Mouse (Mus musculus) liver, embryonic 13.5 days (tissue): ENCODE measurements around the gene Letm1. TPM values are rescaled to one million over a fixed set of nuclear protein-coding genes. Genes with fewer than 3 reads are reported as not detected.

Experiments used
- ATAC-seq: fragments of 200-750 bp; cut with Nextera tagmentation; 2 replicates; pipeline ENCODE4 v1.8.0; 2017; ENCODE audit warnings: low read depth, mild to moderate bottlenecking, moderate number of reproducible peaks, moderate library complexity
- DNase-seq: peaks from one replicate; pipeline ENCODE4 v3.0.0; 2022
- H3K27ac ChIP-seq: fragments of 300-500 bp; sonication (generic); 2 replicates; pipeline ENCODE4 v1.5.1; 2015; ENCODE audit warnings: moderate library complexity, mild to moderate bottlenecking, inconsistent platforms
- H3K27me3 ChIP-seq: fragments of 300-500 bp; sonication (generic); 2 replicates; pipeline ENCODE4 v1.6.1; 2015; ENCODE audit warnings: mild to moderate bottlenecking, inconsistent platforms
- H3K36me3 ChIP-seq: fragments of 300-500 bp; sonication (generic); 2 replicates; pipeline ENCODE4 v1.6.1; 2015; ENCODE audit warnings: mild to moderate bottlenecking, inconsistent platforms
- H3K4me1 ChIP-seq: fragments of 300-500 bp; sonication (generic); replicated peaks from 2 replicates; pipeline ENCODE4 v1.6.1; 2015; ENCODE audit warnings: inconsistent platforms
- H3K4me2 ChIP-seq: fragments of 300-500 bp; sonication (generic); 2 replicates; pipeline ENCODE4 v1.6.1; 2015; ENCODE audit warnings: inconsistent platforms, mild to moderate bottlenecking, moderate library complexity
- H3K4me3 ChIP-seq: fragments of 300-500 bp; sonication (generic); replicated peaks from 2 replicates; pipeline ENCODE4 v1.5.1; 2015; ENCODE audit warnings: mild to moderate bottlenecking, inconsistent platforms
- H3K9ac ChIP-seq: fragments of 300-500 bp; sonication (generic); 2 replicates; pipeline ENCODE4 v1.6.1; 2015; ENCODE audit warnings: mild to moderate bottlenecking, inconsistent platforms
- H3K9me3 ChIP-seq: fragments of 300-500 bp; sonication (generic); replicated peaks from 2 replicates; pipeline ENCODE4 v1.6.1; 2016; ENCODE audit warnings: inconsistent platforms
- WGBS: fragments of 180-500 bp; shearing (Covaris S2); methylation state at CpG from one replicate; pipeline ENCODE4 v1.1.7; 2015; ENCODE audit not compliant: insufficient replicate concordance; 5-methylcytosine and 5-hydroxymethylcytosine counted together
- polyA plus RNA-seq: library from polyadenylated mRNA; unstranded; fragments of >200 nt; fragmentation: Nextera tagmentation; extraction: Ambion mirVana; gene quantifications from 2 replicates; pipeline ENCODE4 v1.2.1, GENCODE M21; 2015

The Letm1 gene
- polyA plus RNA-seq, 1 experiment from 2014 or later = 24.7 TPM

DNA sequence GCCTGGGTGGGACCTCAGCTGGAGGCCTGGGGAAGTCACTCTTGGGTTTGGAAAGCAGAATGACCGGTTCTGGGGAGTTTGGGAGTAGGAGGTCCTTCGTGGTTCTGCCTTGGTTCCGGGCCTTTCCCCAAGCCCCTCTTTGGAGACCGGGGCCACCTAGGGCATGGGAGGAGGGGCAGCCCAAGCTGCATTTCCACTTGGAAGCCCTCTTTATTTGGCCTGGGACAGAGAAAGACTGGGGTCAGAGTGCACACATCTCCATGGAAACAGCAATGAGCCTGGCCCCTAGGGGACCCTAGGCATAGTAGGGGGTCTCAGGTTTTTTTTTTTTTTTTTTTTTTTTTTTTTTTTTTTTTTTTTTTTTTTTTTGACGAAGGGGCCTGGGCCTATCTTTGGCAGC is 35.5 kb upstream of the Letm1 start:
- H3K4me2 ChIP-seq = no peak overlapping the region
- H3K4me3 ChIP-seq = no peak overlapping the region
- no peak overlapping the region for H3K9ac ChIP-seq
- ATAC-seq (no peak), DNase-seq (no peak)
- 66% methylated on average over 5 of the region's 5 CpGs for WGBS
- no peaks in the 10 kb centered on the region for H3K9me3 ChIP-seq
- no peaks in the 10 kb centered on the region for H3K27me3 ChIP-seq
- H3K36me3 ChIP-seq = no peaks in the 10 kb centered on the region
- no peak overlapping the region for H3K27ac ChIP-seq
- H3K4me1 ChIP-seq = peaks cover 55% of the 10 kb centered on the region

DNA sequence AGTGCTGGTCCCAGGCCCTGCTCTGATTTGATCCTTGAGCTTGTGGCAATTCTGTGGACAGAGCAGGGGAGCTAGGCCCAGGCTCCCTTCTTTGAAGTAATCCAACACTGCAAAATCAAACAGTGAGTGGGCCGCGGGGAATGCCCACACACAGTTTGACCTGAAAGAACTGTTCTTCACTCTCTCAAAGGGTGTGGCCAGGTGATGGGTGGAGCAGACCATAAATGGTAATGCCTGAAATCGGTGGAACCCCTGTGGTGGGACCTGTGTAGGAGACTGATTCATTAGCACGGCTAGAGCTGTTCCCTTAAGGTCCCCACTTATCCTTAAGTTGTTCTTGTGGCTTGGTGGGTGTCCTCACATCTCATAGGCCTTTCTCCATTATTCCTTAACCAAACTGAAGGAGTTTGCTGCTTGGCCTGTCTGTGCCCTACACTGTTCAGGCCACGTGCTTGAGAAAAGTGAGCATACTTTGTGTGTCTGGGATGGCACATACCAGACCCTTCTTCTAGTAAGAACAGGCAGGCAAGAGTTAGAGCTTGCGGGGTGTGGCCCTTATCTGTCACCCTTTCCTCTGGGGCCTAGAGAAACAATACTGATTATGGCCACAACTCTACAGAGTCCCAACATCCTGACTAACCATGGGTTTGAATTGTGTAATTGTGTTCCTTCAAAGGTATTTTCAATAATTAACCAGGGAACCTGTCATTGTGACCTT is 33.5 kb upstream of the Letm1 start:
- H3K4me3 ChIP-seq = no peak overlapping the region
- no peak overlapping the region for H3K9ac ChIP-seq
- no peaks in the 10 kb centered on the region for H3K9me3 ChIP-seq
- ATAC-seq = no peak
- H3K4me1 ChIP-seq = peaks cover 41% of the 10 kb centered on the region
- H3K36me3 ChIP-seq = no peaks in the 10 kb centered on the region
- 46% methylated on average over 6 of the region's 6 CpGs for WGBS
- no peaks in the 10 kb centered on the region for H3K27me3 ChIP-seq
- peak overlapping the region; percentile 9; the same call in 1 of the 2 replicates for H3K4me2 ChIP-seq
- H3K27ac ChIP-seq = no peak overlapping the region
- no peak for DNase-seq

DNA sequence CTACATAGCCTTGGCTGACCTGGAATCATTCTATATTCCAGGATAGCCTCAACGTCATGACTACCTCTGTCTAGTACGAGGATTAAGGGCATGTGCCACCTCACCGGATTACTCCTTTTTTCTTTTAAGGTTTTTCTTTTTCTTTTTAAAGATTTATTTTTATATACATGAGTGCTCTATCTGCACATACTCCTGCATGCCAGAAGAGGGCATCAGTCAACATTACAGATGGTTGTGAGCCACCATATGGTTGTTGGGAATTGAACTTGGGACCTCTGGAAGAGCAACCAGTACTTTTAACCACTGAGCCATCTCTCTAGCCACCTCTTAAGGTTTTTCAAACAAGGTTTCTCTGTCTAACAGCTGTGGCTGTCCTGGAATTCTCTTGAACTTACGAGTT is 28.9 kb upstream of the Letm1 start:
- no peaks in the 10 kb centered on the region for H3K9me3 ChIP-seq
- H3K27me3 ChIP-seq = 0 out of 2 replicates have a peak, but pooled peaks cover 4% of the 10 kb centered on the region
- peaks cover 8% of the 10 kb centered on the region for H3K4me1 ChIP-seq
- ATAC-seq (no peak), DNase-seq (no peak)
- no peak overlapping the region for H3K9ac ChIP-seq
- no peak overlapping the region for H3K27ac ChIP-seq
- 70% methylated on average over 4 of the region's 4 CpGs for WGBS
- no peak overlapping the region for H3K4me2 ChIP-seq
- H3K36me3 ChIP-seq = no peaks in the 10 kb centered on the region
- H3K4me3 ChIP-seq = no peak overlapping the region

DNA sequence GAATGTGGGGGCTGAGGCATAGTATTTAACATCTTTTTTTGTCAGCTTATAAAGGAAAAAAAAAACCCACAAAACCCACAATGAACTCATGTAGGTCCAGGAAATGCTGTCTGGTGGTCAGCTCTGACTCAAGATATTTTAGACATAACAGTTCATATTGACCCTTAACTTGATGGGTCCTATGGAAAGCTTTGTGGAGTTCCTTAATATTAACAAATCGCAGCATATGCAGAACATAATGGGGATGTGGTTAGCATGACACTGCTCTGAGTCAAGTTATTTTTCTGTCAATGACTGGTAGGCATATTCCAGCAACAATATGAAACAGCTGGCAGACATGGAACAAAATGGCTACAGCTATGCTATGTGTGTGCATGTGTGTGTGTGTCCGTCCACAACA is 20.7 kb upstream of the Letm1 start:
- Histone ChIP-seq H3K27ac (no peak overlapping the region), H3K9ac (no peak overlapping the region), H3K4me2 (no peak overlapping the region), H3K9me3 (0 out of 2 replicates have a peak, but pooled peaks cover 1% of the 10 kb centered on the region), H3K36me3 (no peaks in the 10 kb centered on the region), H3K4me1 (no peaks in the 10 kb centered on the region), H3K4me3 (no peak overlapping the region), H3K27me3 (0 out of 2 replicates have a peak, but pooled peaks cover 4% of the 10 kb centered on the region)
- 60% methylated on average over 2 of the region's 2 CpGs for WGBS
- ATAC-seq (no peak), DNase-seq (no peak)

DNA sequence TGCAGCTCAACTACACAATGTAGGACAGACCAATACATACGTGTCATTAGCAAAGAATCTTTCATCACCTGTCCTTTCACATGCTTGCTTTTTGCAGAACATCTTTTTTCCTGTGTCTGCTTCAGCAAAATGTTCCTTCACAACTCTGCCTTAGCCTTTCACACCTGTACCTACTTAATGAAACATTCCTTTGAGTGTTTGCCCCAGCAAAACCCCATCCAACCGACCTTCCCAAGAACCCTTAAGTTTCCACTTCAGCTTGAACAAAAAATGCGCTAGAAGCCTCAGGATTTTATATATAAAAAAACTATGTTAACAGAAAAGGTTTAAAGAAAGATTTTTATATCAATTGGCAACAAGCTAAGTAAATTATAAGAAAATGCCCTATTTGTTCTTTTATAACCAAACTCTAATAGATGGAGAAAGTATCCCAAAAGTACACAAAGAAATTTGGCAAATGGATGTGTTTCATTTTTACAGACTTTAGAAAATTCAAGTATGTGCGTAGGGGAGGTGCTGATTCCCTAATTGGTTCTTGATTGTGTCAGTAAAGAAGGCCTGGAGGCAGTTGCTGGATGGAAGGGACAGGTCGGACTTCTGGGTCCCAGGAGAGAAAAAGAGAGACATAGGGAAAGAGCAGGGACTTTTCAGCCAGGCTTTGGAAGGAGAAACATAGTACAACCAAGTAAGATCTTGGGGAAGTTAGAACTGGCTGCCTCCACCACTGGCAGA is 9.5 kb upstream of the Letm1 start:
- H3K9ac ChIP-seq = no peak overlapping the region
- H3K4me2 ChIP-seq = no peak overlapping the region
- DNase-seq (no peak), ATAC-seq (no peak)
- 58% methylated on average over 5 of the region's 5 CpGs for WGBS
- 0 out of 2 replicates have a peak, but pooled peaks cover 4% of the 10 kb centered on the region for H3K27me3 ChIP-seq
- H3K4me3 ChIP-seq = no peak overlapping the region
- no peaks in the 10 kb centered on the region for H3K9me3 ChIP-seq
- no peaks in the 10 kb centered on the region for H3K4me1 ChIP-seq
- no peak overlapping the region for H3K27ac ChIP-seq
- no peaks in the 10 kb centered on the region for H3K36me3 ChIP-seq

DNA sequence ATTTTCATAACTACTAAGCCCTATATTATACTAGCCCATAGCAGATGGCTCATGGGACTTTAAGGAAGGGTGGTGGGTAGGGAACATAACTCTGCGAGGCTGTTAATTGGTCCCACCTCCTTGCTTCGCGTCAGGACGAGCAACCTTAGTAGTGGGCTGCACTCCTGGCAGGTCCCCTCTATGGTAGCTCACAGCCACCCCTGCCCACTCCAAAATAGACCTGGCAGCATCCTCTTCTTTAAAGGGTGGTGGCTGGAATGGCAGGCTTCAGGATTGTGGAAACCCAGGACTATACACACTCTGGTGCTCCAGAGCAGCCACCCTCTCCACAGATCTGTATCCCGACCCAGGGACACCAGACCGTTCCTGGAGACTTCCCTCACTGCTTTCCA is 378 bp upstream of the Letm1 start:
- Histone ChIP-seq H3K36me3 (peaks cover 5% of the 10 kb centered on the region; the same call in 1 of the 2 replicates), H3K9ac (peak overlapping the region; percentile 83), H3K9me3 (no peaks in the 10 kb centered on the region), H3K27ac (no peak overlapping the region), H3K4me3 (peak overlapping the region; percentile 77), H3K27me3 (no peaks in the 10 kb centered on the region), H3K4me2 (peak overlapping the region; percentile 74), H3K4me1 (peaks cover 43% of the 10 kb centered on the region)
- ATAC-seq (no peak), DNase-seq (no peak)
- 8% methylated on average over 6 of the region's 6 CpGs for WGBS

DNA sequence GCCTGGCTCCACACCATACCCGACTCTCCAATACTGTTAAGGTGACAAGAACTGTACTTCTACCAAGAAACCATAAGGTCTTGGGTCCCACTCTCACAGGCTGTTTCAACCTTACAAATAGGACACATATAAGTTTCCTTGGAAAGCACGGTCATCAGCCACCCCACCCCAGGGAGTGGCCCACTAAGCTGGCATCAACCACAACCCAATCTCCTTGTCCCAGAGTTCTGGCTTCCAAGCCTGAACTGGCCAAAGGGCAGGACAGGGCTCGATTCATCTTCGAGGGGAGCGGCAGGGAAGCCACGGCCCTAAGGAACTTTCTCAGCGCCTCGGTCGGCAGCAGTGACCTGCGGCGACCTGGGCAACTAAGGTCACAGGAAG is 663 bp downstream of the Letm1 start:
- ATAC-seq (peak; percentile 24), DNase-seq (no peak)
- Histone ChIP-seq H3K4me2 (peak overlapping the region; percentile 74), H3K27me3 (no peaks in the 10 kb centered on the region), H3K27ac (0 out of 2 replicates have a peak overlapping the region, but pooled peaks have one; percentile 61), H3K9ac (peak overlapping the region; percentile 83), H3K36me3 (peaks cover 13% of the 10 kb centered on the region), H3K4me1 (peaks cover 43% of the 10 kb centered on the region), H3K9me3 (no peaks in the 10 kb centered on the region), H3K4me3 (peak overlapping the region; percentile 77)
- 4% methylated on average over 11 of the region's 11 CpGs for WGBS

DNA sequence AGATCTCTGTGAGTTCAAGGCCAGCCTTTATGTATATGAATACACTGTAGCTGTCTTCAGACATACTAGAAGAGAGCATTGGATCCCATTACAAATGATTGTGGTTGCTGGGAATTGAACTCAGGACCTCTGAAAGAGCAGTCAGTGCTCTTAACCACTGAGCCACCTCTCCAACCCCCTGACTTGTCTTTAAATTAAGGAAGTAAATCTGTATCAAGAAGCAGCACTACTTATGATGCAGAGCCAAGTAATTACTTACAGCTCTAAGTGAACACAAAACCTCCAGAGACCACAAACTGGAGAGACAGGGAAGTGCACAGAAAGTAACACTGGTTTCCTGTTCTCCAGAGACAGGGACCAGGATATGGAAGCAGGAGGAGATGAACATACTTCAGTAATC is 5.4 kb downstream of the Letm1 start:
- ATAC-seq (no peak), DNase-seq (no peak)
- no peak overlapping the region for H3K4me3 ChIP-seq
- no peaks in the 10 kb centered on the region for H3K9me3 ChIP-seq
- H3K4me2 ChIP-seq = no peak overlapping the region
- H3K9ac ChIP-seq = no peak overlapping the region
- no peaks in the 10 kb centered on the region for H3K27me3 ChIP-seq
- H3K36me3 ChIP-seq = peaks cover 31% of the 10 kb centered on the region
- peaks cover 35% of the 10 kb centered on the region for H3K4me1 ChIP-seq
- H3K27ac ChIP-seq = no peak overlapping the region

DNA sequence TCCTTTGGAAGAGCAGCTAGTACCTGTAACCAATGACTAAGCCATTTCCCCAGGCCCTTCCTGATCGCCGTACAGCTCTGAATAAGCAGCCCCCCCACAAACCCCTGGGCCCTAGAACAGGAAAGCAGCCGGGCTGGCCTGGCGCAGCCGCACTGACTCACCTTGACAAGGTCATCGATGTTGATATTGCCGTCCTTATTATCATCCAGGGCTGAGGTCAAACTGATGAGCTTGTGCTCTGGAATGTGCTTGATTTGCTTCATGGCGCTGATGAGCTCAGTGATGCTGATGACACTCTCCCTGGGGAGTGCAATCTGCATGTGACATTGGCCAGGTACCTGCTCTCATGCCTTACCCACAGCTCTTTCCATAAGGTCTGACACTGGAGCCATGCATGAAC is 39.1 kb downstream of the Letm1 start:
- WGBS = 86% methylated on average over 8 of the region's 8 CpGs
- Histone ChIP-seq H3K4me3 (no peak overlapping the region), H3K4me1 (no peaks in the 10 kb centered on the region), H3K9me3 (no peaks in the 10 kb centered on the region), H3K27ac (no peak overlapping the region; the same call in 1 of the 2 replicates), H3K36me3 (peaks cover 65% of the 10 kb centered on the region), H3K9ac (no peak overlapping the region), H3K4me2 (no peak overlapping the region), H3K27me3 (no peaks in the 10 kb centered on the region)
- no peak for ATAC-seq
- DNase-seq = no peak

DNA sequence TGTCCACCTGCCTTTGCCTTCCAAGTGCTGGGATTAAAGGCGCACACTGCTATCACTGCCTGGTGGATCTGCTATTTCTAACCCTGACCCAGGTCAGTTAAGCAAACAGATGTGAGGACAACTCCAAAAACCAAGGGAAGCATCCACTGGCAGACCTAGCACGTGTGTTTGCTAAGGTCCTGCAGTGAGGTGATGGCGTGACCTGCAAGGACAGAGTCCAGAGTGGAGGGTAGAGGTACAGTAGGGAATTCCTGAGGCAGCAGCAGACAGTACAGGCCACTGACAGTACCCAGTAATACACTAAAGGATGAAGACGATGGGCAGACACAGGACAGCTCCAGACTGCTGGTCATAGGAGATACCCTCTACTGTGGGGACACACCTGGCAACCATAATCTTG is 42.1 kb downstream of the Letm1 start:
- Histone ChIP-seq H3K27me3 (no peaks in the 10 kb centered on the region), H3K4me1 (0 out of 2 replicates have a peak, but pooled peaks cover 2% of the 10 kb centered on the region), H3K4me2 (no peak overlapping the region), H3K9me3 (no peaks in the 10 kb centered on the region), H3K27ac (no peak overlapping the region), H3K9ac (no peak overlapping the region), H3K4me3 (no peak overlapping the region), H3K36me3 (peaks cover 39% of the 10 kb centered on the region)
- peak; percentile 77 for ATAC-seq
- no peak for DNase-seq
- 68% methylated on average over 4 of the region's 4 CpGs for WGBS

DNA sequence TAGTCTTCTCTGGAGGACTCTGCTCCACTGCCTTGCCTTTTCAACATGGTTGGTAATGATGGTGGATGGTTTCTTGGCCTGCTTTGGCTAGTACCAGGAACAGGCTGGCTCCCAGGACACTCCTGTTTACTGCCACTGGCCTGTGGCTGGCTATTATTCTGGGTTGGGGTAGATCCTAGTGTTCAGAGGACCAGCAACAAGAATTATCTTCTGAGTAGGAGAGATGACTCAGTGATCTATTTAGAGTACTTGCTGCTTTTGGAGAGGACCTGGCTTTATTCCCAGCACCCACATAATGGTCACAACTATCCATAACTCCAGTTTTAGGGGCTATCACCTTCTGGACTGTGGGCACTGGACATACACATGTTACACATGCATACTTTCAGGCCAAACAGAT is 44.3 kb downstream of the Letm1 start:
- Histone ChIP-seq H3K4me3 (no peak overlapping the region), H3K9ac (no peak overlapping the region), H3K4me1 (0 out of 2 replicates have a peak, but pooled peaks cover 2% of the 10 kb centered on the region), H3K27me3 (no peaks in the 10 kb centered on the region), H3K36me3 (peaks cover 34% of the 10 kb centered on the region), H3K4me2 (no peak overlapping the region), H3K9me3 (no peaks in the 10 kb centered on the region), H3K27ac (no peak overlapping the region)
- DNase-seq (no peak), ATAC-seq (no peak)

DNA sequence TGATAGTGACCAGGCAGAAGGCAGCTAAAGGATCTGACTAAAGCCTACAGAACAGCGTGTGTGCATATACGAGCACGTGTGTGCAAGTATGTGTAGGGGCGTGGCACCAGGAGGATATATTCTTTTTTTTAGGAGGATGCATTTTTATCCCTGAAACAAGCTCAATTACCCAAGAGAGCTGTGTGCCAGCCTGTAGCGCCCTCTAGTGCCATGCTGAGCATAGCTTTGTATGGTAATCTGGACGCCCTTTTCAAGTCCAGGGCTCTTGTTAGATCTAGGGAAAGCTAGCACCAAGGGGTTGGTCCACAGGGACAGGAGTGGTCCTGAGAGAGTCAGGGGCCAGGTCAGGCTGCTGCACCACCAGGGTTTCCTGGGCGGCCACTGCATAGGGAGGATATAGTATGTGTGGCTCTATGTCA is 44.7 kb downstream of the Letm1 start:
- 0 out of 2 replicates have a peak, but pooled peaks cover 2% of the 10 kb centered on the region for H3K4me1 ChIP-seq
- ATAC-seq = no peak
- no peak overlapping the region for H3K27ac ChIP-seq
- peak; percentile 41 for DNase-seq
- no peaks in the 10 kb centered on the region for H3K27me3 ChIP-seq
- WGBS = 22% methylated on average over 7 of the region's 7 CpGs
- peaks cover 32% of the 10 kb centered on the region for H3K36me3 ChIP-seq
- H3K9me3 ChIP-seq = no peaks in the 10 kb centered on the region
- H3K9ac ChIP-seq = no peak overlapping the region
- H3K4me3 ChIP-seq = no peak overlapping the region
- H3K4me2 ChIP-seq = no peak overlapping the region
